Comparison of ENCODE assay signal across 48 mouse cellular contexts in genomic region chr13:64479960-64480359, GRCm38 (mm10). TPM values are rescaled to one million over a fixed set of nuclear protein-coding genes. Genes with fewer than 3 reads are reported as not detected.
"Had no signal": no experiment of that assay in that cellular context is flagged by ENCODE, and none has a peak within 500 bp of the region (broad histone marks: within the 10 kb centered on the region; RNA-seq: fewer than 3 reads in every experiment).

No protein-coding gene starts in this region.

- H3K9ac ChIP-seq: heart, embryonic 12.5 days; heart, embryonic 13.5 days; heart, embryonic 15.5 days; hindbrain, embryonic 12.5 days; hindbrain, embryonic 13.5 days; hindbrain, embryonic 14.5 days; hindbrain, embryonic 15.5 days; intestine, embryonic 15.5 days had no signal

- H3K4me1 ChIP-seq: heart, embryonic 10.5 days; heart, embryonic 12.5 days; heart, embryonic 13.5 days; heart, embryonic 15.5 days; hindbrain, embryonic 10.5 days; hindbrain, embryonic 12.5 days; hindbrain, embryonic 13.5 days; hindbrain, embryonic 15.5 days; intestine, embryonic 15.5 days had no signal

- H3K27ac ChIP-seq: heart, adult 2 months; heart, embryonic 10.5 days; heart, embryonic 13.5 days; heart, embryonic 15.5 days; hindbrain, embryonic 10.5 days; hindbrain, embryonic 12.5 days; hindbrain, embryonic 15.5 days; hindbrain, postnatal 0 days; intestine, embryonic 15.5 days; layer of hippocampus, adult 2 months; left cerebral cortex, adult 2 months had no signal

- H3K9me3 ChIP-seq: heart, embryonic 10.5 days; heart, embryonic 12.5 days; heart, embryonic 13.5 days; heart, embryonic 15.5 days; hindbrain, embryonic 10.5 days; hindbrain, embryonic 12.5 days; hindbrain, embryonic 13.5 days; hindbrain, embryonic 15.5 days; intestine, embryonic 15.5 days had no signal

- H3K27me3 ChIP-seq: heart, embryonic 12.5 days; heart, embryonic 13.5 days; heart, embryonic 15.5 days; hindbrain, embryonic 12.5 days; hindbrain, embryonic 13.5 days; hindbrain, embryonic 15.5 days; intestine, embryonic 15.5 days had no signal

- DNase-seq: heart, adult 2 months; heart, postnatal 10 days; heart, postnatal 14 days; heart, postnatal 36 days; heart, postnatal 4 days; kidney, adult 11 months; kidney, adult 18-20 months; kidney, adult 8-10 months; kidney, postnatal 14 days; kidney, postnatal 25 days; kidney, postnatal 36 days; kidney, postnatal 4 days; layer of hippocampus, adult 9-11 months; layer of hippocampus, postnatal 36 days had no signal

- ATAC-seq: hindbrain, postnatal 0 days; inflammation-experienced regulatory T-cells, adult 6 months; intestine, embryonic 15.5 days; intestine, embryonic 16.5 days; intestine, postnatal 0 days had no signal

- H3K4me3 ChIP-seq: heart, adult 2 months; heart, embryonic 10.5 days; heart, embryonic 12.5 days; heart, embryonic 13.5 days; heart, embryonic 15.5 days; hindbrain, embryonic 10.5 days; hindbrain, embryonic 12.5 days; hindbrain, embryonic 13.5 days; hindbrain, embryonic 15.5 days; intestine, embryonic 15.5 days; layer of hippocampus, adult 2 months; left cerebral cortex, adult 2 months had no signal

- H3K4me2 ChIP-seq: heart, embryonic 11.5 days; heart, embryonic 12.5 days; heart, embryonic 13.5 days; heart, embryonic 15.5 days; hindbrain, embryonic 12.5 days; hindbrain, embryonic 13.5 days; hindbrain, embryonic 14.5 days; hindbrain, embryonic 15.5 days; intestine, embryonic 15.5 days had no signal

- H3K36me3 ChIP-seq: heart, embryonic 10.5 days; heart, embryonic 12.5 days; heart, embryonic 13.5 days; heart, embryonic 15.5 days; hindbrain, embryonic 10.5 days; hindbrain, embryonic 12.5 days; hindbrain, embryonic 13.5 days; hindbrain, embryonic 15.5 days; intestine, embryonic 15.5 days had no signal

RNA-seq across cellular contexts. Expression of gene Fam240b, which starts 17.6 kb away (rescaled TPM):
- total RNA-seq: heart, adult 2 months; heart, adult 8-10 months; heart, postnatal 10 days; heart, postnatal 14 days; heart, postnatal 36 days; heart, postnatal 4 days; hematopoietic stem cell, adult 5-6 weeks; hindbrain, postnatal 0 days; layer of hippocampus, adult 18-20 months; layer of hippocampus, adult 2 months; layer of hippocampus, adult 8-10 months; layer of hippocampus, postnatal 10 days; layer of hippocampus, postnatal 14 days; layer of hippocampus, postnatal 25 days; layer of hippocampus, postnatal 36 days; left cerebral cortex, adult 18-20 months; left cerebral cortex, adult 2 months; left cerebral cortex, adult 8-10 months; left cerebral cortex, postnatal 10 days had no signal
- polyA plus RNA-seq: heart, adult 2 months; heart, embryonic 10.5 days; heart, embryonic 11.5 days; heart, embryonic 12.5 days; heart, embryonic 13.5 days; heart, embryonic 14.5 days; heart, embryonic 15.5 days; heart, embryonic 16.5 days; heart, postnatal 0 days; hindbrain, embryonic 10.5 days; hindbrain, embryonic 11.5 days; hindbrain, embryonic 12.5 days; hindbrain, embryonic 13.5 days; hindbrain, embryonic 14.5 days; hindbrain, embryonic 15.5 days; inflammation-experienced regulatory T-cells, adult 6 months; intestine, embryonic 14.5 days; intestine, embryonic 15.5 days; intestine, embryonic 16.5 days; intestine, postnatal 0 days; kidney, embryonic 14.5 days; large intestine, adult 2 months had no signal
